Mouse (Mus musculus) left cerebral cortex, postnatal 25 days (tissue): ENCODE data around the gene Lrrc3. TPM values are rescaled to one million over a fixed set of nuclear protein-coding genes. Genes with fewer than 3 reads are reported as not detected.

Experiments used
- DNase-seq, 2 experiments: peaks; one replicate each; pipeline ENCODE4 v3.0.0; 2022; ENCODE audit warnings: low spot score in 2 of 2, mixed read lengths in 1 of 2
- intact Hi-C: fragments of 180-260 bp; cut with DNase I; formaldehyde crosslinking; loops from one replicate; pipeline ENCODE4 v1.15.1; 2025
- total RNA-seq, 2 experiments: library from RNA; stranded (reverse); gene quantifications; 2 replicates each; pipeline ENCODE4 v1.2.3; 2021

Lrrc3 gene
- total RNA-seq, 2 experiments from 2014 or later = 13.2 to 13.6 TPM

GRCm38 (mm10) chr10:77880305-77880704 is 22.0 kb downstream of the Lrrc3 start:
- intact Hi-C loops = no loop called here

GRCm38 (mm10) chr10:77878985-77879384 is 23.4 kb downstream of the Lrrc3 start:
- intact Hi-C loops = loop anchor here (2.0 to 5.0 kb wide), 3 partner anchors 152 to 362 kb away; partner anchors contain the start of genes Fam207a and Gm10100
- DNase-seq = peak; percentile 42 to 55

More at GRCm38 (mm10) chr10:77880305-77880704, 22.0 kb downstream of the Lrrc3 start:
- no peak for DNase-seq

GRCm38 (mm10) chr10:77869651-77870050 is 32.7 kb downstream of the Lrrc3 start:
- intact Hi-C loops = no loop called here
- no peak for DNase-seq

GRCm38 (mm10) chr10:77867546-77867945 is 34.8 kb downstream of the Lrrc3 start:
- intact Hi-C loops = no loop called here
- no peak for DNase-seq

- intact Hi-C loops = no loop called here
Measured at GRCm38 (mm10) chr10:77864762-77865143, 37.6 kb downstream of the Lrrc3 start.

GRCm38 (mm10) chr10:77864067-77864761 is 38.1 kb downstream of the Lrrc3 start:
- intact Hi-C loops = no loop called here
- no peak for DNase-seq

More at GRCm38 (mm10) chr10:77864762-77865143, 37.6 kb downstream of the Lrrc3 start:
- DNase-seq = no peak

GRCm38 (mm10) chr10:77861675-77862074 is 40.7 kb downstream of the Lrrc3 start, which contains the start of gene Gm3285:
TSS of gene Gm3285 (plus strand) at chr10:77861975.
- intact Hi-C loops = no loop called here
- DNase-seq = no peak

- DNase-seq = no peak
- intact Hi-C loops = no loop called here
Measured at GRCm38 (mm10) chr10:77852559-77852958, 49.8 kb downstream of the Lrrc3 start, which contains the start of gene Gm10318. TSS of gene Gm10318 (plus strand) at chr10:77852859.

Other genes starting within 250 kb of the Lrrc3 start
- gene Tspear, start 216.0 kb downstream of the Lrrc3 start, total RNA-seq = under 1 TPM in 1 of 2 experiments, not detected in 1; 0.14 TPM
- gene Gm19402, start 211.8 kb downstream of the Lrrc3 start, total RNA-seq = not detected
- not detected for gene Gm9508, start 205.3 kb downstream of the Lrrc3 start, total RNA-seq
- not detected for gene Gm10272, start 195.9 kb downstream of the Lrrc3 start, total RNA-seq
- not detected for gene Gm10024, start 191.1 kb downstream of the Lrrc3 start, total RNA-seq
- gene Gm10142, start 186.7 kb downstream of the Lrrc3 start, total RNA-seq = not detected
- gene Krtap12-1, start 181.9 kb downstream of the Lrrc3 start, total RNA-seq = not detected
- gene Gm10100, start 176.1 kb downstream of the Lrrc3 start, total RNA-seq = not detected
- gene Gm18596, start 159.9 kb downstream of the Lrrc3 start, total RNA-seq = not detected
- not detected for gene Gm9736, start 151.2 kb downstream of the Lrrc3 start, total RNA-seq
- gene Gm3233, start 142.9 kb downstream of the Lrrc3 start, total RNA-seq = not detected
- not detected for gene Gm3238, start 131.2 kb downstream of the Lrrc3 start, total RNA-seq
- not detected for gene Gm7138, start 125.6 kb downstream of the Lrrc3 start, total RNA-seq
- gene Gm3250, start 120.0 kb downstream of the Lrrc3 start, total RNA-seq = not detected
- gene Gm7137, start 114.3 kb downstream of the Lrrc3 start, total RNA-seq = not detected
- gene Gm9639, start 107.5 kb downstream of the Lrrc3 start, total RNA-seq = not detected
- not detected for gene Gm19668, start 103.4 kb downstream of the Lrrc3 start, total RNA-seq
- not detected for gene Gm9507, start 90.7 kb downstream of the Lrrc3 start, total RNA-seq
- gene Gm2696, start 87.9 kb downstream of the Lrrc3 start, total RNA-seq = not detected
- gene Krtap10-4, start 75.4 kb downstream of the Lrrc3 start, total RNA-seq = not detected
- gene Krtap10-10, start 66.6 kb downstream of the Lrrc3 start, total RNA-seq = not detected
- not detected for gene Gm36176, start 55.7 kb downstream of the Lrrc3 start, total RNA-seq
- gene Gm10318, start 49.7 kb downstream of the Lrrc3 start, total RNA-seq = not detected
- not detected for gene Gm3285, start 40.6 kb downstream of the Lrrc3 start, total RNA-seq
- 10 to 100 TPM; 32.3 to 44.9 TPM for gene Trpm2, start 68.0 kb upstream of the Lrrc3 start, total RNA-seq
- gene 1810043G02Rik, start 76.0 kb upstream of the Lrrc3 start, total RNA-seq = 10 to 100 TPM; 30.3 to 34.7 TPM
- 100 to 1,000 TPM; 145 to 149 TPM for gene Pfkl, start 107.5 kb upstream of the Lrrc3 start, total RNA-seq
- gene Dnmt3l, start 139.4 kb upstream of the Lrrc3 start, total RNA-seq = not detected
- gene Aire, start 141.1 kb upstream of the Lrrc3 start, total RNA-seq = not detected
- 1 to 10 TPM; 1.6 to 1.9 TPM for gene Icosl, start 166.8 kb upstream of the Lrrc3 start, total RNA-seq